Mouse (Mus musculus): ENCODE measurements around the gene 1700020L24Rik. TPM values are rescaled to one million over a fixed set of nuclear protein-coding genes. Genes with fewer than 3 reads are reported as not detected.

1700020L24Rik gene
- polyA plus RNA-seq, 1 experiment from 2014 or later = 2.4 TPM

DNA sequence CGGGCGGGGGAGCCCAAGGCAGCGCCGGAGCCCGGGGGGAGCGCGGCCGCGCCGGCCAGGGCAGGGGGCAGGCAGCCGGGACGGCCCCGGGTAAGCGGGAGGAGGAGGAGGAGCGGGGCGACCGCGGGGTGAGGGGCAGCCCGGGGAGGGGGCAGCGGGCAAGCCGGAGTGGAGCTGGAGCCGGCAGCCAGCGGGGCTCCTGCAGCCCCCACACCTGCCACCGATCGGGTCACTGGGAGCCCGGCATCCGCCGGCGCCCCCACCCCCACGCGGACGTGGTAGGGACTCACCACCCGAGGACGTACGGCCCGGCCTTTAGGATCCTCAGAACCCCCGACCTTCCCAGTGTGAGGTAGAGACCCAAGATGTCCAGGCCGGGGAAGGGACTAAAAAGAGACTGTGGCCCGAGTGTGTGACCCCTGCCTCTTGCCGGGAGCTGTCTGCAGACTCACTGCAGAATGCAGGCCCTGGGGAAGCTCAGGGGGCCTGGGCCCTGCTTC is 27.6 kb upstream of the 1700020L24Rik start:
- H3K4me2 ChIP-seq (ENCODE audit: low read depth, low read length) = peak overlapping the region; percentile 64
- 2% methylated on average over 35 of the region's 40 CpGs for WGBS (ENCODE audit: insufficient replicate concordance)
- H3K4me3 ChIP-seq (ENCODE audit: low read depth, low read length) = peak overlapping the region; percentile 57
- H3K9me3 ChIP-seq (replicated peaks; ENCODE audit: control insufficient read depth, low read length) = no peaks in the 10 kb centered on the region
- no peak for ATAC-seq (ENCODE audit: low read depth)
- peaks cover 40% of the 10 kb centered on the region for H3K27me3 ChIP-seq (ENCODE audit: control insufficient read depth, insufficient read depth, low read depth, low read length)
- H3K4me1 ChIP-seq (ENCODE audit: control insufficient read depth, low read depth, low read length) = no peaks in the 10 kb centered on the region
- H3K36me3 ChIP-seq (ENCODE audit: control insufficient read depth, insufficient read depth) = no peaks in the 10 kb centered on the region
- H3K9ac ChIP-seq (ENCODE audit: low read depth, low read length) = peak overlapping the region; percentile 26; the same call in 1 of the 2 replicates
- H3K27ac ChIP-seq (ENCODE audit: low read length) = no peak overlapping the region

DNA sequence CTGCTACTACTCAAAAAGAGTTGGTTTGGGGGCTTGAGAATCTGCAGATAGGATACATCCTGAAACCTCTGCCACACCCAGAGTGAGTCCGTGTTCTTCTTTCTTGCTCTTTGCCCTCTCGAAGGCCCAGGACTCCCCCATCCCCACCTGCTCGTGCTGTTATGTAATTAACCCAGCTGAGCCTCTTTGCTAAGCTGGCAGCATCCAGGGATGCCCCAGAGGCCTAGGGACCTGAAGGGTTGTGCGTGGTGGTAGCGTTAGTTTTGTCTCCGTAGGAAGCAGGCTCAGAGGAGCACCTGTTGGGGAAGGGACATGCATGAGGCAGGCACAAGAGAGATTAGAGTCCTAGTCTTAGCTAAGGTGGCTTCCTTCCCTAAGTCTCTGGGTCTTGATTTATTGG is 27.0 kb upstream of the 1700020L24Rik start:
- Histone ChIP-seq H3K4me1 (ENCODE audit: control insufficient read depth, low read depth, low read length) (no peaks in the 10 kb centered on the region), H3K9ac (ENCODE audit: low read depth, low read length) (no peak overlapping the region), H3K4me3 (ENCODE audit: low read depth, low read length) (no peak overlapping the region), H3K4me2 (ENCODE audit: low read depth, low read length) (no peak overlapping the region), H3K27ac (ENCODE audit: low read length) (no peak overlapping the region), H3K9me3 (replicated peaks; ENCODE audit: control insufficient read depth, low read length) (no peaks in the 10 kb centered on the region), H3K36me3 (ENCODE audit: control insufficient read depth, insufficient read depth) (no peaks in the 10 kb centered on the region), H3K27me3 (ENCODE audit: control insufficient read depth, insufficient read depth, low read depth, low read length) (peaks cover 40% of the 10 kb centered on the region)
- ATAC-seq (ENCODE audit: low read depth) = no peak
- 52% methylated on average over 6 of the region's 6 CpGs for WGBS (ENCODE audit: insufficient replicate concordance)

DNA sequence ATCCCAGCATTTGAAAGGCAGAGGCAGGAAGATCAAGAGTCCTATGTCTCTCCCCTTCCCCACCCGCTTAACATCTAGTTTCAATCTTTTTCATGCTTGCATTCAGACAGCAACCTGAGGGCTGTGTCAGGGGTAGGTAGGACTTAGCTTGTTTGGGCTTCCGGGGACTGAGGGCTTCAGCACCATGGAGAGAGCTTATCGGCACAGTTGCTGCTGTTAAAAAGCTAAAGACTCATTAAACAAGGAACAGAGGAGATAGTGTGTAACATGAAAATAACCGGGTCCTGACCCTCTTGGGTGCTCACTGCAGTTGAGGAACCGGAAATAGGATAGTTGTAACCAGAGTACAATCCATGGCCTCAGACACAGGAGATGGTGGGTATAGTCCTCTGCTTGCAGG is 20.4 kb upstream of the 1700020L24Rik start:
- Histone ChIP-seq H3K9me3 (replicated peaks; ENCODE audit: control insufficient read depth, low read length) (no peaks in the 10 kb centered on the region), H3K9ac (ENCODE audit: low read depth, low read length) (no peak overlapping the region), H3K27ac (ENCODE audit: low read length) (no peak overlapping the region), H3K27me3 (ENCODE audit: control insufficient read depth, insufficient read depth, low read depth, low read length) (peaks cover 31% of the 10 kb centered on the region), H3K4me3 (ENCODE audit: low read depth, low read length) (no peak overlapping the region), H3K36me3 (ENCODE audit: control insufficient read depth, insufficient read depth) (no peaks in the 10 kb centered on the region), H3K4me2 (ENCODE audit: low read depth, low read length) (no peak overlapping the region), H3K4me1 (ENCODE audit: control insufficient read depth, low read depth, low read length) (no peaks in the 10 kb centered on the region)
- 9% methylated on average over 5 of the region's 5 CpGs for WGBS (ENCODE audit: insufficient replicate concordance)
- no peak for ATAC-seq (ENCODE audit: low read depth)

DNA sequence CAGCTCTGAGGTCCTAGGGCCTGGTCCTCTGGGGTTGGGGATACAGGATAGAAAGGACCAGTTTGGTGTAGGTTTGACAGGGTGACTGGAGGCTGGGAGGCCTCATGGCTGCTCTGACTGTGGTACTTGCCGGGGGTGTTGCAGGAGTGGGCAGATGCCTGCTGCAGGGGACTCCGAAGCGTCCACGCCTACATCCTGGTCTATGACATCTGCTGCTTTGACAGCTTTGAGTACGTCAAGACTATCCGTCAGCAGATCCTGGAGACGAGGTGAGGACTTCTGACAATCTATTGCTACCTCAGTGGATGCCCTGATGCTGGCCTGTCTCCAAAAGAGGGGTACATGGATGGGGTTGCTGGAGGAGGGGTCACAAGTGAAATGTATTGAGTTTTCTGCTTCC is 19.8 kb upstream of the 1700020L24Rik start:
- no peak overlapping the region for H3K4me3 ChIP-seq (ENCODE audit: low read depth, low read length)
- H3K27me3 ChIP-seq (ENCODE audit: control insufficient read depth, insufficient read depth, low read depth, low read length) = peaks cover 31% of the 10 kb centered on the region
- H3K4me1 ChIP-seq (ENCODE audit: control insufficient read depth, low read depth, low read length) = no peaks in the 10 kb centered on the region
- H3K36me3 ChIP-seq (ENCODE audit: control insufficient read depth, insufficient read depth) = no peaks in the 10 kb centered on the region
- no peak overlapping the region for H3K27ac ChIP-seq (ENCODE audit: low read length)
- no peak overlapping the region for H3K9ac ChIP-seq (ENCODE audit: low read depth, low read length)
- WGBS (ENCODE audit: insufficient replicate concordance) = 63% methylated on average over 7 of the region's 7 CpGs
- H3K9me3 ChIP-seq (replicated peaks; ENCODE audit: control insufficient read depth, low read length) = no peaks in the 10 kb centered on the region
- H3K4me2 ChIP-seq (ENCODE audit: low read depth, low read length) = no peak overlapping the region
- no peak for ATAC-seq (ENCODE audit: low read depth)

DNA sequence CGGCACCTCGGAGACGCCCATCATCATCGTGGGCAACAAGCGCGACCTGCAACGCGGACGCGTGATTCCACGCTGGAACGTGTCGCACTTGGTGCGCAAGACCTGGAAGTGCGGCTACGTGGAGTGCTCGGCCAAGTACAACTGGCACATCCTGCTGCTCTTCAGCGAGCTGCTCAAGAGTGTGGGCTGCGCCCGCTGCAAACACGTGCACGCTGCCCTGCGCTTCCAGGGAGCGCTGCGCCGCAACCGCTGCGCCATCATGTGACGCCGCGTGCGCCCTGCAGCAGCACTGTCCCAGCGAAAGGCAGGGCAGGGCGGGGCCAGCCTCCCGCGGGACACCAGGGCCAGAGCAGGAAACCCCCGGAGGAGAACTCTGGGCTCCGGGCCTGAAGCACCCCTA is 18.9 kb upstream of the 1700020L24Rik start:
- H3K27ac ChIP-seq (ENCODE audit: low read length) = no peak overlapping the region

DNA sequence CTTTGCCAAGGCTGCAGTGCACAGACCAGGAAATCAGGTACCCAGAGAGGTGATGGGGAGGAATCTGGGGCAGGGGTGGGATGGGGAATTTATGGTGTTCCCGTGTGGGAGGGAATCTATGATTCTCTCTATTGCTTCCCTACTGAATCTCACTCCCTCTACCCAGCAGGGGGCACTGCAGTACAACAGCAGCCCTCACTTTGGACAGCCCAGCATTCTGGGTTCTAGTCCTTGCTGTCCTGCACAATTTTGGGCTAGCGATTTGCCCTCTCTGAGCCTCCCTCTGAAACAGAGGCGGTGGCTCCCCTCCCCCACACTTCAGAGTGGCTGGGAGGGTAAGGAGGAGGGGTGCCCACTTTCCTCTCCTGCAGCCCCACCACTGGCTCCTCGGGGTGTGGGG is 17.1 kb upstream of the 1700020L24Rik start:
- 32% methylated on average over 4 of the region's 4 CpGs for WGBS (ENCODE audit: insufficient replicate concordance)
- Histone ChIP-seq H3K9me3 (replicated peaks; ENCODE audit: control insufficient read depth, low read length) (no peaks in the 10 kb centered on the region), H3K36me3 (ENCODE audit: control insufficient read depth, insufficient read depth) (no peaks in the 10 kb centered on the region), H3K4me3 (ENCODE audit: low read depth, low read length) (no peak overlapping the region), H3K27ac (ENCODE audit: low read length) (no peak overlapping the region), H3K4me2 (ENCODE audit: low read depth, low read length) (no peak overlapping the region), H3K27me3 (ENCODE audit: control insufficient read depth, insufficient read depth, low read depth, low read length) (peaks cover 31% of the 10 kb centered on the region), H3K9ac (ENCODE audit: low read depth, low read length) (no peak overlapping the region), H3K4me1 (ENCODE audit: control insufficient read depth, low read depth, low read length) (no peaks in the 10 kb centered on the region)
- ATAC-seq (ENCODE audit: low read depth) = no peak

More for the DNA sequence above, 18.9 kb upstream of the 1700020L24Rik start:
- Histone ChIP-seq H3K36me3 (ENCODE audit: control insufficient read depth, insufficient read depth) (no peaks in the 10 kb centered on the region), H3K9ac (ENCODE audit: low read depth, low read length) (no peak overlapping the region), H3K4me1 (ENCODE audit: control insufficient read depth, low read depth, low read length) (no peaks in the 10 kb centered on the region), H3K27me3 (ENCODE audit: control insufficient read depth, insufficient read depth, low read depth, low read length) (peaks cover 31% of the 10 kb centered on the region), H3K9me3 (replicated peaks; ENCODE audit: control insufficient read depth, low read length) (no peaks in the 10 kb centered on the region), H3K4me2 (ENCODE audit: low read depth, low read length) (no peak overlapping the region), H3K4me3 (ENCODE audit: low read depth, low read length) (no peak overlapping the region)
- no peak for ATAC-seq (ENCODE audit: low read depth)
- WGBS (ENCODE audit: insufficient replicate concordance) = 8% methylated on average over 38 of the region's 38 CpGs

DNA sequence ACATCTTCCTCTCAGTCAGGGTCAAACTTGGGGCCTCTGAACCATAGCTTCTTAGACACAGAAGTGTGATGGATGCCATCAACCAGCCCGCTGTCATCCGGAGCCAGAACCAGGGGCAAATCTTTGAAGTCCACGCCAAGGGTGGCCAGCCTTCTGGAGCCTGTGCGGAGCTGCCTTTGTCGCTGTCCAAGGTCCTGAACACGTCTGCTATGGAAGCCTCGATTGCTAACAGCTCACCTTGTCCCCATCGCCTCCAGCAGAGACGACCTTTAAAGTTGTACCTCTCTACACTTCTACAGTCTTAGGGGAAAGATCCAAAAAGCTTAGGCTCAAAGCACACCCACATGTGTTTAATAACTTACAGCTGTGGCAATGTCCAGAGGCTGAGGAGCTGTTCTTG is 16.2 kb upstream of the 1700020L24Rik start:
- Histone ChIP-seq H3K27ac (ENCODE audit: low read length) (no peak overlapping the region), H3K36me3 (ENCODE audit: control insufficient read depth, insufficient read depth) (no peaks in the 10 kb centered on the region), H3K27me3 (ENCODE audit: control insufficient read depth, insufficient read depth, low read depth, low read length) (peaks cover 31% of the 10 kb centered on the region), H3K9ac (ENCODE audit: low read depth, low read length) (no peak overlapping the region), H3K9me3 (replicated peaks; ENCODE audit: control insufficient read depth, low read length) (no peaks in the 10 kb centered on the region), H3K4me1 (ENCODE audit: control insufficient read depth, low read depth, low read length) (no peaks in the 10 kb centered on the region), H3K4me2 (ENCODE audit: low read depth, low read length) (no peak overlapping the region), H3K4me3 (ENCODE audit: low read depth, low read length) (no peak overlapping the region)
- no peak for ATAC-seq (ENCODE audit: low read depth)
- under 1% methylated on average over 9 of the region's 9 CpGs for WGBS (ENCODE audit: insufficient replicate concordance)

DNA sequence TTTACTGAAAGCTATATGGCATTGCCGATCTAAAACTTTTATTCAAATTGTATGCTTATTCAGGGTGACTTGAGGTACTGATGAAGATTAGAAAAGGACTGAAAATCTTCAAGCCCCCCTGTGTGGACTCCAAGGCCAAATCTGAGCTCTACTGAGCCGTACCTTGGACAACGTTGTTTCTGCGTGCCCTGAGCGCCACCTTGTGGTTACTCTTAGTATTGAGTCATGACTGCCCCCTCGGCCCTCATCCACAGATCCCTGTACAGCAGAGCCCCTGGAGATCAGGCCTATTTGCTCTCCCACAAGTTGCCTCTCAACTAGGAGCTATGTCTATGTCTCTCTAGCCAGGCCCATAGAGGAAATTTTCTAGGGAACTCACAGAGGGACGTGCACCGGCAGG is 12.8 kb upstream of the 1700020L24Rik start:
- H3K4me3 ChIP-seq (ENCODE audit: low read depth, low read length) = no peak overlapping the region
- H3K4me2 ChIP-seq (ENCODE audit: low read depth, low read length) = no peak overlapping the region
- H3K36me3 ChIP-seq (ENCODE audit: control insufficient read depth, insufficient read depth) = no peaks in the 10 kb centered on the region
- no peaks in the 10 kb centered on the region for H3K9me3 ChIP-seq (replicated peaks; ENCODE audit: control insufficient read depth, low read length)
- no peak overlapping the region for H3K9ac ChIP-seq (ENCODE audit: low read depth, low read length)
- no peak; the same call in 1 of the 2 replicates for ATAC-seq (ENCODE audit: low read depth)
- no peaks in the 10 kb centered on the region; the same call in 1 of the 2 replicates for H3K4me1 ChIP-seq (ENCODE audit: control insufficient read depth, low read depth, low read length)
- 4% methylated on average over 8 of the region's 8 CpGs for WGBS (ENCODE audit: insufficient replicate concordance)
- H3K27me3 ChIP-seq (ENCODE audit: control insufficient read depth, insufficient read depth, low read depth, low read length) = peaks cover 27% of the 10 kb centered on the region
- H3K27ac ChIP-seq (ENCODE audit: low read length) = no peak overlapping the region

DNA sequence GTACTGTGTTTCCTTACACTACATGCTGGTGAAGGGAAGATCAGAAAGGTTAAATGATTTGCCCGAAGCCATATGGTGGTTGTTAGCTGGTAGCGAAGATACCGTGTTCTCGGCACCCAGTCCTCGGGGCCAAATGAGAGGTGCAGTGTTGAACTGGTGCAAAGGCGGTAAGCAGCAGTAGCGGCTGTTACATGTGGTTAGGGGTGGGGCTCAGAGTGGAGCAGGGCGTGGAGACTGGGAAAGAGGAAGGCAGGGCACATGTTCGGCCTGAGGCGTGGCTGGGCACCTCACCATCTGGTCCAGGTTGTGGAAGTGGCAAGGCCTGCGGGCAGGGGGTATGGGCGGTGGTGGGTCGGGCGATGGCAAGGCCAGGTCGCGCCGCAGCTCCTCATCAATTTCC is 10.5 kb upstream of the 1700020L24Rik start:
- peaks cover 20% of the 10 kb centered on the region for H3K27me3 ChIP-seq (ENCODE audit: control insufficient read depth, insufficient read depth, low read depth, low read length)
- peak; percentile 37; the same call in 1 of the 2 replicates for ATAC-seq (ENCODE audit: low read depth)
- no peaks in the 10 kb centered on the region; the same call in 1 of the 2 replicates for H3K4me1 ChIP-seq (ENCODE audit: control insufficient read depth, low read depth, low read length)
- 8% methylated on average over 17 of the region's 17 CpGs for WGBS (ENCODE audit: insufficient replicate concordance)
- no peak overlapping the region for H3K27ac ChIP-seq (ENCODE audit: low read length)
- no peaks in the 10 kb centered on the region for H3K9me3 ChIP-seq (replicated peaks; ENCODE audit: control insufficient read depth, low read length)
- H3K9ac ChIP-seq (ENCODE audit: low read depth, low read length) = no peak overlapping the region
- no peaks in the 10 kb centered on the region for H3K36me3 ChIP-seq (ENCODE audit: control insufficient read depth, insufficient read depth)
- no peak overlapping the region; the same call in 1 of the 2 replicates for H3K4me2 ChIP-seq (ENCODE audit: low read depth, low read length)
- no peak overlapping the region for H3K4me3 ChIP-seq (ENCODE audit: low read depth, low read length)
